Mouse (Mus musculus): ENCODE results near the gene Rassf10.

The Rassf10 gene

GRCm38 (mm10) chr7:112966382-112966781, 12.6 kb downstream of the Rassf10 start:
- no peak for DNase-seq

GRCm38 (mm10) chr7:112966786-112967185, 13.0 kb downstream of the Rassf10 start:
- no peak for DNase-seq

- DNase-seq, result no peak
These were observed 29.6 kb downstream of the Rassf10 start for GRCm38 (mm10) chr7:112983316-112983715.

GRCm38 (mm10) chr7:112984704-112985577, 31.2 kb downstream of the Rassf10 start:
- DNase-seq, result no peak

- DNase-seq, result no peak
These were observed 31.8 kb downstream of the Rassf10 start for GRCm38 (mm10) chr7:112985578-112985949.

GRCm38 (mm10) chr7:112992928-112993327, 39.2 kb downstream of the Rassf10 start:
- no peak for DNase-seq

- DNase-seq, result no peak
These were observed 49.9 kb downstream of the Rassf10 start for GRCm38 (mm10) chr7:113003565-113004255.

GRCm38 (mm10) chr7:113005726-113006125, 52.0 kb downstream of the Rassf10 start:
- DNase-seq, result no peak
